Mouse (Mus musculus) thymus, adult 2 months (tissue): ENCODE measurements around the gene Kif4. TPM values are rescaled to one million over a fixed set of nuclear protein-coding genes. Genes with fewer than 3 reads are reported as not detected.
A peak's percentile ranks its signal among the peaks of the same experiment; 100 is the strongest.

Source experiments
- DNase-seq: peaks from one replicate; pipeline ENCODE4 v3.0.0; 2021
- H3K27ac ChIP-seq: fragments of 200-500 bp; 2 replicates; pipeline ENCODE4 v1.5.1; 2012; ENCODE audit warnings: low read length, control low read depth; ENCODE audit not compliant: control insufficient read depth, insufficient read depth
- H3K27me3 ChIP-seq: fragments of 200-500 bp; 2 replicates; pipeline ENCODE4 v1.6.1; 2012; ENCODE audit warnings: mild to moderate bottlenecking, low read length, moderate library complexity, mixed read lengths; ENCODE audit not compliant: control insufficient read depth, insufficient read depth
- H3K36me3 ChIP-seq: fragments of 200-500 bp; 2 replicates; pipeline ENCODE4 v1.6.1; 2012; ENCODE audit warnings: mild to moderate bottlenecking, low read length, moderate library complexity; ENCODE audit not compliant: control insufficient read depth, insufficient read depth
- H3K4me1 ChIP-seq: fragments of 200-500 bp; replicated peaks from 2 replicates; pipeline ENCODE4 v1.6.1; 2012; ENCODE audit warnings: low read length; ENCODE audit not compliant: control insufficient read depth, insufficient read depth
- H3K4me3 ChIP-seq: fragments of 200-500 bp; 2 replicates; pipeline ENCODE4 v1.5.1; 2012; ENCODE audit warnings: mild to moderate bottlenecking, low read length, control low read depth, moderate library complexity; ENCODE audit not compliant: control insufficient read depth, insufficient read depth
- CTCF ChIP-seq: fragments of 200-500 bp; IDR thresholded peaks from 2 replicates; pipeline ENCODE4 v1.5.1; 2012; ENCODE audit warnings: mild to moderate bottlenecking, control low read depth, low read length, moderate library complexity, borderline replicate concordance; ENCODE audit not compliant: control insufficient read depth, poor library complexity, insufficient read depth; ENCODE audit errors: extremely low read depth
- POLR2A ChIP-seq: fragments of 200-500 bp; IDR thresholded peaks from 2 replicates; pipeline ENCODE4 v1.6.1; 2012; ENCODE audit warnings: mild to moderate bottlenecking, low read length, control low read depth, moderate library complexity; ENCODE audit not compliant: control insufficient read depth, poor library complexity, insufficient read depth; ENCODE audit errors: extremely low read depth
- whole genome bisulfite sequencing: fragments of 180-500 bp; shearing (Covaris S2); methylation state at CpG from one replicate; pipeline ENCODE4 v1.1.7; 2018; 5-methylcytosine and 5-hydroxymethylcytosine counted together
- polyA plus RNA-seq: library from polyadenylated mRNA; depleted of rRNA; stranded (reverse); fragments of >200 nt; gene quantifications from 2 replicates; pipeline ENCODE4 v1.2.3, GENCODE M21; 2012; rRNA removed

The Kif4 gene
- 6.3 and 9.0 TPM in 2 replicates for polyA plus RNA-seq

DNA sequence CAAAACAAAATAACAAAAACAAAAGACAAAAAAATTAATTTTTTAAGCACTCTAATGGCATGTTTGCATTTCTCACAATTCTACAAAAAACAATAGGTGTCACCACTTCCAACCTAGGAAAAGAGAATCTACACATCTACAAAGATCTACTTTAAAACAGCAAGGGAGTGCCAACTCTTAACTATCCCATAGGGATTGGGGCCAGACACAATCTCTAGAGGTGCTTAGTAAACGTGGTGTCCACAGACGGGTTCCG, at the start of gene Kif4:
Gene Kif4 (plus strand): TSS at position 192 of the 256 bp plus-strand sequence.
- no peak for TF ChIP-seq CTCF
- no peak for TF ChIP-seq POLR2A
- peaks cover 3% of the 10 kb centered on the region; the same call in 1 of the 2 replicates for H3K4me1 ChIP-seq
- 6% methylated on average over 3 of the region's 3 CpGs for WGBS
- H3K36me3 ChIP-seq: 0 out of 2 replicates have a peak, but pooled peaks cover 3% of the 10 kb centered on the region
- no peak for DNase-seq
- H3K4me3 ChIP-seq: peak within 1 kb of the TSS; percentile 54
- peak within 1 kb of the TSS; percentile 32; the same call in 1 of the 2 replicates for H3K27ac ChIP-seq
- no peaks in the 10 kb centered on the region for H3K27me3 ChIP-seq

- Histone ChIP-seq H3K27me3 (no peaks in the 10 kb centered on the region), H3K27ac (no peak within 1 kb of the TSS), H3K4me3 (no peak within 1 kb of the TSS), H3K4me1 (no peaks in the 10 kb centered on the region), H3K36me3 (no peaks in the 10 kb centered on the region)
- no peak for TF ChIP-seq CTCF
- TF ChIP-seq POLR2A: no peak
- DNase-seq: no peak
- WGBS: 77% methylated on average over 4 of the region's 4 CpGs
These were observed 30.7 kb upstream of the Kif4 start, which contains the start of gene P2ry4 for GRCm38 (mm10) chrX:100594791-100595190. P2ry4 (minus strand) TSS chrX:100594869.

- H3K4me3 ChIP-seq: no peak overlapping the region
- no peaks in the 10 kb centered on the region for H3K36me3 ChIP-seq
- TF ChIP-seq CTCF (no peak), POLR2A (no peak)
- WGBS: 68% methylated on average over 5 of the region's 5 CpGs
- no peaks in the 10 kb centered on the region for H3K27me3 ChIP-seq
- H3K27ac ChIP-seq: no peak overlapping the region
- DNase-seq: no peak
- H3K4me1 ChIP-seq: no peaks in the 10 kb centered on the region
These were observed 28.1 kb upstream of the Kif4 start for GRCm38 (mm10) chrX:100597439-100597838.

DNA sequence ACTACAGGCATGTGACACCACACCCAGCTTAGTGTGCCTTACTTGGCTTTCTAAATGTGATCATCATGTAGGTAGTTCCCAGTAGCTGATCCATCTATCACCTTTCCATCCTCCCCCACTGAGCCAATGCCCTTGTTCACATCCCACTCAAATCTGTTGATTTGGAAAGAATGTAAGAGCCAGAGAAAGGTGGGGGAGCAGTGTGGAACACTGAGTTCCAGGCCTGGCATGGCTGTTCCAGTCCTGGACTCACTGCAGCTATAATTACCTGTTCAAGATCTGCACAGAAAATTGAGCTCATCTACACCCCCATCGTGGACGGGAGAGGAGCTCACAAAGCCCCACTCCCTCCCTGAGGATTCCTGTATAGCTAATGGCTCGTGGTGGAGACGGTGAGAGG, 25.8 kb upstream of the Kif4 start:
- 92% methylated on average over 4 of the region's 4 CpGs for WGBS
- TF ChIP-seq CTCF (no peak), POLR2A (no peak)
- H3K36me3 ChIP-seq: no peaks in the 10 kb centered on the region
- no peak overlapping the region for H3K27ac ChIP-seq
- DNase-seq: no peak
- no peak overlapping the region for H3K4me3 ChIP-seq
- no peaks in the 10 kb centered on the region for H3K4me1 ChIP-seq
- no peaks in the 10 kb centered on the region for H3K27me3 ChIP-seq

DNA sequence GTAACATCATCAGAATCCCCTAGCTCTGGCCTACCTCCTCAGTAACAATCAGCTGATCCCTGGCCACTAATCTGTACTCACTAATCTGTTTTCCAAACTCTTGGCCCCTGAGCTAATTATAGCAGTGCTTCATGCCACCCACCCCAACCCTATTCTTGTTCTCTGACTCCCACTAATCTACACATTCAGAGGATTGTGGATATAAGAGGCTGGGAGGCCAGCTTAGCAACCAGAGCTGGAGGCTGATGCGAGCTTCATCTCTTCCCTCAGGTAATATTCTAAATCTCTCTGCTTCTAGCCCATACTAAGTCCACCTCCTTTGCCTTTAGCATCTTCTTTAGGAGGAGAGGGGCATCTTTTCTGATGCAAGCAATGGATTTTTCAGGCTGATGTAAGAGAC, 20.2 kb upstream of the Kif4 start, which contains the start of gene Arr3:
Gene Arr3 (plus strand): TSS at position 184 of the 400 bp plus-strand sequence.
- Histone ChIP-seq H3K27ac (no peak within 1 kb of the TSS), H3K4me3 (no peak within 1 kb of the TSS), H3K4me1 (no peaks in the 10 kb centered on the region), H3K27me3 (no peaks in the 10 kb centered on the region), H3K36me3 (no peaks in the 10 kb centered on the region)
- no peak for DNase-seq
- WGBS: 100% methylated on average over 1 of the region's 1 CpGs
- no peak for TF ChIP-seq POLR2A
- TF ChIP-seq CTCF: no peak

DNA sequence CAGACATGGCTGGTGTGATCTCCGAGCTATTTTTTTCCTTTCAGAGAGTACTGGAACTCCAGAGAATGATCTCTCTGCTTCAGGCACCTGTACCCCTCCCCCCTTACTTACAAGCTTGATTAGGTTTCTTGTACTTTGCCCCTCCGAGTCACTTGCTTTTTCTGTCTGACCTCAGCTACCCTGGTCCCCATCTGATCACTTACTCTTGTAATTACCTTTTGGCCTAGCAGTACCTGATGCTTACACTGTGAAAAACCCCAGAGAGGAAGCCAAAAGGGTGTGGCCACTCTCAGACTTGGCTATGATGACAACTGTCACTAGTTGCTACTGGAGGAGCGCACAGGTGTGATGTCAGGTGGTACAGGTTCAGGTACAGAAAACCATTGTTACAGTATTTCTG, 7.0 kb upstream of the Kif4 start:
- TF ChIP-seq POLR2A: no peak
- no peak for TF ChIP-seq CTCF
- 89% methylated on average over 3 of the region's 3 CpGs for WGBS

DNA sequence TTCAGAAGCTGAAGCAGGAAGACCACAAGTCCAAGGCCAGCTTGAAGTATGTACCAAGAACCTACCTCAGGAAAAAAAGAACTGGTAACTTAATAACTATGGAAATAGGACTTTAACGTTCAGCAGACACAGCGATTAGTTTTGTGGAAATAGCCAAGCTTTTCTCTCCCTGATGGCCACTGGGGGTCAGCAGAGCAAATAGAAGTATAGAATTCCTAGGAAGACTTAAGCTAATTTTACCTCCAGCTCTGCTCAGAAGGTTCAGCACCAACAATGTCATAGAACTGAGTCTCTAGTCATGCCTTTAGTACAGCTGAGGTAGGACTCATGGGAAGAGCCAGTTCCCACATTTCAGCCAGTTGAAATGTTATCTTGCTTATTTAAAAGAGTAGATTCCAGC, 4.2 kb upstream of the Kif4 start:
- Histone ChIP-seq H3K27me3 (no peaks in the 10 kb centered on the region), H3K4me1 (peaks cover 3% of the 10 kb centered on the region; the same call in 1 of the 2 replicates), H3K4me3 (no peak overlapping the region), H3K36me3 (0 out of 2 replicates have a peak, but pooled peaks cover 3% of the 10 kb centered on the region), H3K27ac (no peak overlapping the region)
- TF ChIP-seq POLR2A (no peak), CTCF (no peak)
- 91% methylated on average over 2 of the region's 2 CpGs for WGBS
- no peak for DNase-seq

More for the DNA sequence above, 7.0 kb upstream of the Kif4 start:
- Histone ChIP-seq H3K36me3 (0 out of 2 replicates have a peak, but pooled peaks cover 3% of the 10 kb centered on the region), H3K27ac (no peak overlapping the region), H3K27me3 (no peaks in the 10 kb centered on the region), H3K4me3 (no peak overlapping the region), H3K4me1 (no peaks in the 10 kb centered on the region)
- DNase-seq: no peak
